Mouse (Mus musculus): ENCODE data around the gene Mlh1. TPM values are rescaled to one million over a fixed set of nuclear protein-coding genes. Genes with fewer than 3 reads are reported as not detected.

Mlh1 gene
- total RNA-seq (2021), result 20.6 and 20.9 TPM in 2 replicates
- long read RNA-seq, experiment 1, transcript Mlh1-201 (19 exons, 2,754 nt), result major isoform, 12 of 22 reads
- long read RNA-seq, experiment 1, partial matches to known transcripts, result 1 of 22 reads
- long read RNA-seq, experiment 1, other reads (novel, unspliced or antisense), result 9 of 22 reads
- long read RNA-seq, experiment 2, transcript Mlh1-201 (19 exons, 2,754 nt), result major isoform, 10 of 16 reads
- long read RNA-seq, experiment 2, partial matches to known transcripts, result 0 of 16 reads
- long read RNA-seq, experiment 2, other reads (novel, unspliced or antisense), result 6 of 16 reads

GRCm38 (mm10) chr9:111271434-111272160, at the start of gene Mlh1, which contains the start of gene Epm2aip1:
Gene Mlh1 (minus strand): TSS chr9:111271791.
Gene Epm2aip1 (plus strand): TSS chr9:111271929.
- DNase-seq, result peak; percentile 99

- DNase-seq, result no peak
Measured at GRCm38 (mm10) chr9:111320912-111321311, 49.3 kb upstream of the Mlh1 start.

GRCm38 (mm10) chr9:111314219-111314618, 42.6 kb upstream of the Mlh1 start:
- peak; percentile 82 for DNase-seq

GRCm38 (mm10) chr9:111313793-111314192, 42.2 kb upstream of the Mlh1 start:
- no peak for DNase-seq

- peak; percentile 30 for DNase-seq
Measured at GRCm38 (mm10) chr9:111313299-111313698, 41.7 kb upstream of the Mlh1 start.

- peak; percentile 50 for DNase-seq
Measured at GRCm38 (mm10) chr9:111312442-111313141, 41.0 kb upstream of the Mlh1 start.

GRCm38 (mm10) chr9:111311843-111312441, 40.4 kb upstream of the Mlh1 start:
- peak; percentile 39 for DNase-seq

- peak; percentile 81 for DNase-seq
Measured at GRCm38 (mm10) chr9:111311031-111311842, 39.6 kb upstream of the Mlh1 start, which contains the start of gene Trank1. Gene Trank1 (plus strand): TSS chr9:111311739.

- DNase-seq, result peak; percentile 65
Measured at GRCm38 (mm10) chr9:111306142-111306541, 34.6 kb upstream of the Mlh1 start.

- peak; percentile 26 for DNase-seq
Measured at GRCm38 (mm10) chr9:111304036-111304435, 32.4 kb upstream of the Mlh1 start.

GRCm38 (mm10) chr9:111302196-111302831, 30.7 kb upstream of the Mlh1 start:
- DNase-seq, result no peak

GRCm38 (mm10) chr9:111298606-111299005, 27.0 kb upstream of the Mlh1 start:
- DNase-seq, result peak; percentile 78

GRCm38 (mm10) chr9:111296433-111296832, 24.8 kb upstream of the Mlh1 start:
- no peak for DNase-seq

GRCm38 (mm10) chr9:111295323-111295722, 23.7 kb upstream of the Mlh1 start:
- no peak for DNase-seq

- DNase-seq, result no peak
Measured at GRCm38 (mm10) chr9:111294911-111295310, 23.3 kb upstream of the Mlh1 start.

- no peak for DNase-seq
Measured at GRCm38 (mm10) chr9:111293234-111293633, 21.6 kb upstream of the Mlh1 start.

GRCm38 (mm10) chr9:111290539-111291100, 19.0 kb upstream of the Mlh1 start:
- DNase-seq, result no peak

- DNase-seq, result peak; percentile 93
Measured at GRCm38 (mm10) chr9:111289832-111290339, 18.3 kb upstream of the Mlh1 start.

GRCm38 (mm10) chr9:111289294-111289831, 17.8 kb upstream of the Mlh1 start:
- DNase-seq, result no peak

GRCm38 (mm10) chr9:111287956-111288355, 16.4 kb upstream of the Mlh1 start:
- DNase-seq, result no peak

Data from adrenal gland, postnatal 14 days (tissue).